Mouse (Mus musculus) cerebellum, postnatal 36 days (tissue): ENCODE measurements around the gene Mon2.
A peak's percentile ranks its signal among the peaks of the same experiment; 100 is the strongest.
"Not testable (repeated sequence)": the region's sequence is repeated elsewhere in the genome, so short reads cannot be mapped to it uniquely, and the experiment has no call there.

ENCODE experiments used
- DNase-seq, 2 experiments: peaks; one replicate each; pipeline ENCODE4 v3.0.0; 2021 to 2022; ENCODE audit warnings: mixed read lengths in 2 of 2

Mon2 gene

GRCm38 (mm10) chr10:122990606-122991005 lies 85.7 kb downstream of the Mon2 start:
- DNase-seq, result no peak

GRCm38 (mm10) chr10:122989916-122990315 lies 86.4 kb downstream of the Mon2 start:
- no peak for DNase-seq

DNA sequence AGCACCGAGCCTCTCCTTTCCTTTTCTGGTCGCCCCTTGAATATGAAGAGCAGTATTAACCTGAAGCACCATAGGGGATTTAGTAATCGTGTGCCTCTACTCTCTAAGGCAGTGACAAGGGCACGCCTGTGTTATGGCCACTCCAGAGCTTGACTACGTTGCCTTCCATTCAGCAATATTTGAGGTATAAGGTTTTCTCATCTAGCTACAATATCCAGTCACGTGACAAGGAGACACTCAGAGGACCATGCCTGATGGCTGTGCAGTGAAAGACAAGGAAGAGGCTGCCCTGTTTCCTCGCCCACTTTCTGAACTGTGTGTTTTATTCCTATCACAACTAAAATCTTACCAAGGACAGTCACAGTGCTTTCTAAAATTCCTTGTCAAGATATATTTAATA lies 87.9 kb downstream of the Mon2 start:
- no peak for DNase-seq

GRCm38 (mm10) chr10:122987671-122988128 lies 88.6 kb downstream of the Mon2 start:
- peak; percentile 33 to 47 for DNase-seq

- peak; percentile 81 to 82 for DNase-seq
Measured at GRCm38 (mm10) chr10:122986320-122987225, 89.7 kb downstream of the Mon2 start.

DNA sequence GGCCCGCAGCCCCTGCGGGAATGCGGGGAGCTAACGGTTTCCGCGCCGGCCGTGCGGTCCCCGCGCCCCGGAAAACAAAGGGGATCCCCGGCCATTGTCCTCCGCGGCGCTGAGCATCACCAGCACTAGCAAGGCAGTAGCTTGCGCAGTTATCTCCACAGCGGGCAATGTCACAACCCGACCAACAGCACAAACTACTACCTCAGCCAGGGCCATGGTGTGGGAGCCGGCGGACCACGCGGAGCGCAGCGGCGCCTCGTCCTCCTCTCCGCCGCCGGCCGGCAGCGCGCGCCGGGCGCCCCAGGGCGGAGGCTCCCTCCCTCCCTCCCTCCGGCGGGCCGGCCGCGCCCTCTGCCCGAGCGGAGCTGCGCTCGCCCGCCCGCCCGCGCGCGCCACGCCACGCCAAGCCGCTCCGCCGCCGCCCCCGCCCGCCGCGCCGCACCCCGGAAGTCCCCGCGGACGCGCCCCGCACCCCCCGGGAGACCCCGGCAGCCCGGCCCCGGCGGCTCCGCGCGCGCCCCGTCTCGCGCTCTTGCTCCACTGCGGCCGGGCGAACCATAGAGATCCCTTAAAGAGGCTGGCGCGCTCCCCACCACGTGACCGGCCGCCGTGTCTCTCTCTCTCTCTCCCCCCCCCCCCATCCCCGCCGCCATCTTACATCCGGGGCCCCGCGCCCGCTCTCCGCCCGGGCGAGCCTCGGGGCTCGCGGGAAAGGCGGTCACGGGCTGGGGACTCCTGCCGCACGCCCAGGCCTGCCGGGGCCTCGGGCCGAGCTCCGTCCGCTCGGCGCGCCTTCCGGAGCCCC lies 90.6 kb downstream of the Mon2 start:
- peak; percentile 81 to 83 for DNase-seq

- no peak for DNase-seq
Measured at GRCm38 (mm10) chr10:122985252-122985514, 91.1 kb downstream of the Mon2 start.

DNA sequence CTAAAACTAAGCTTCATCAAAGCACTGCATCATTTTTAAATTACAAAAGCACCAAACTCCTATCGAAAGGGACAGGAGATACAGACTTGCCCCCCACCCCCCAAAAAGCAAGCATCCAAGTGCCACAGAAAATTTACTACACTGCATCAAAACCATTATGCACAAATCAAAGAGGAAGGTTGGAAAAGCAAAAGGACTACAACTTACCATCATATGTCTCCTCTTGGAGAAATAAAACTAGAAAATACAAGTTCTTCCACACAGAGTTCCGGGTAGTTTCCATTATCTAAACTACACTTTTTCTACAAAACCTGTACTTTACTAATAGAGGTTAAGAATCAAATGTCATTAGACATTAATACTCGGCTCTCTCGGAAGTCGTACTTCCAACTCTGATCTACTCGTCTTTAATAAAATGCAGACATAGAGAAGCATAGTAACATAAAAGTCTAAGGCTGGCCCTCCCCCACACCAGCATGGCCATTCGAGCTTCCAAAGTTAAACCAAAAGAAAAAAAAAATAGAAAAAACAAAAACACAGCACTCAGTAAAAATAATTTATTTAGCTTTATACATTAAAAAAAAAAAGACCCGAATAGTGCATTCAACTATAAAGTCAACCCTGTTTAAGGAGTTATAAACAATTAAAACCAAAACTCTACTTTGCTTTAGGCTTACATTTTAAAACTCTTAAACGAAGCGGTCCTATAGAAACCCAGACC lies 91.6 kb downstream of the Mon2 start:
- DNase-seq, result no peak

GRCm38 (mm10) chr10:122983579-122984530 lies 92.5 kb downstream of the Mon2 start:
- no peak for DNase-seq

DNA sequence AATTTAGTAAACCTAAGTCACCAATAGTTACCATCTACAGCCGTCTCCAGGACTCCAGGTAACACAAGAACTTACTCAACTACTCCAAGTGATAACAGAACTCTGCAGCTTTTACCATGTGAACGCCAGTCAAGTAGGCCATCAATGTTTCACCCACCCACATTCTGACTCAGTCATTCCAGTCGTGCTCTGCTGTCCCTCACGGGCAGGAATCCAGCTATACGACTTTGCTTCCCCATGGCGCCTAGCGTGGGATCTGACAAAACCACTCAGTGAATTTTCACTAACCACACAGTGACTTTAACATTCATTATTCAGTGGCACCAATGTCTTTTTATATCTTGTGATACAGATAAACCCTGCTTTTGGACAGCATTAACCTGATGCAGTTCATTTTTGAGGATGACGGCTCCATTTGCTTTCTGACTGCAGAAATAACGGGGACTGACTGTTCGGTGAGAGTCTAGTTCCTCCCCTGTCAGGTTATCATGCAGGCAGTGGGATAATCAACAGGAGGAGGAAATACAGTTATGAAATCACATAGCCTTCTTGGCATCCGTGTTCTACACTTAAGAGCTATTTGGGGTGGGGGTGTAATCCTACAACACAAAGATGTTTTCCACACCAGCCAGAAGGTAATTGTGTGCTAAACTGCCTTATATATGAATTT lies 93.3 kb downstream of the Mon2 start:
- DNase-seq, result no peak

GRCm38 (mm10) chr10:122980123-122980522 lies 96.2 kb downstream of the Mon2 start:
- DNase-seq, result no peak

- DNase-seq, result no peak
Measured at GRCm38 (mm10) chr10:122979356-122979755, 96.9 kb downstream of the Mon2 start.

DNA sequence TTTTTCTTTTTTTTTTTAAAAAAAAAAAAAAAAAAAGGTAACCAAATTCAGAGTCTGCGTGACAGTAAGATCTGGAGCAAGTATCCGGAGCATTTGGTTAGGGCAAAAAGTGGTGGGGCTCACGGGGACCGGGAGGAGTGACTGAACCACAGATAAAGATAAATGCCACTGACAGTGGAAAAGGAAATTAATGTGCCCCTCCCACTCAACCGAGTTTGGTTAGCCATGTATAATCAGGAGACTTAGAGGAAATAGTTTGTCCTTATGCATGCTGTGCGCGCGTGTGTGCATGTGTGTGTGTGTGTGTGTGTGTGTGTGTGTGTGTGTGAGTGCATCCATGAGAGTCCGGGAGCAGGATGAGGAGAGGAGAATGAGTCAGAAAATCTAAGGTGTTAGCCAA lies 100.3 kb downstream of the Mon2 start:
- no peak for DNase-seq

- DNase-seq, result no peak
Measured at GRCm38 (mm10) chr10:122973241-122973640, 103.1 kb downstream of the Mon2 start.

DNA sequence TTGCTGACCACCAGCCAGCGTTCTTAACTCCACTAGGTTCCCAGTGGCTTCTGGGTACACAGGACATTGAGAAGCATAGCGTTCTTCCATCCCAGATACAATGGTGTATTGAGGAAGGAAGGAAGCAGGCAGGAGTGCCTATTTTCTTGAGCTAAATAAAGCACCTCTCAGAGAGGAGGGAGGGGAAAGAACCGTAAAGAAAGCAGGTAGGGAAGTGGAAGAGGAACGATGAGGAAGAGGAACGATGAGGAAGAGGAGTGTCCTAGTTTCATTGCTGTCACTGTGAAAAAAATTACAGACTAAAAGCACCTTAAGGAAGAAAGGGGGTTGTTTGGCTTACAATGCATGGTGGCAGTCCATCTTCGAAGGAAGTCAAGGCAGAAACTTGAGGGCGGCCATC lies 106.1 kb downstream of the Mon2 start:
- no peak for DNase-seq

DNA sequence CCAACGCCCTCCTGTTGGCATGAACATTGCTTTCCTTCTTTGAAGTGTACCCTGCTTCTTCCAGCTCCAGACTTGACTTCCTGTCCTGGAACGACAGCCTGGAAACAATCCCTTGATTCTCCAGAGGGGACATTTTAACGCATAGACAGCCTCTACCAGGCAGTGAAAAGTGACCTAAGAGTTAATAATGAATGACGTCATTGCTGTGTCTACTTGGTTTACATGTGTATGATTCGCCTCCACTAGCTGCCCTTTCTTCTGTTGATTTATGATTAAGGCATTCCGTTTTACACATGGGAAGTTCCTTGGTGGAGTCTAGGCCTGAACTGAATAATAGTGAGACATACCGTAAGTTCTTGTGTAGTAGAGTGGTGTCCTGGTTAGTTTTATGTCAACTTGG lies 109.9 kb downstream of the Mon2 start:
- no peak for DNase-seq

DNA sequence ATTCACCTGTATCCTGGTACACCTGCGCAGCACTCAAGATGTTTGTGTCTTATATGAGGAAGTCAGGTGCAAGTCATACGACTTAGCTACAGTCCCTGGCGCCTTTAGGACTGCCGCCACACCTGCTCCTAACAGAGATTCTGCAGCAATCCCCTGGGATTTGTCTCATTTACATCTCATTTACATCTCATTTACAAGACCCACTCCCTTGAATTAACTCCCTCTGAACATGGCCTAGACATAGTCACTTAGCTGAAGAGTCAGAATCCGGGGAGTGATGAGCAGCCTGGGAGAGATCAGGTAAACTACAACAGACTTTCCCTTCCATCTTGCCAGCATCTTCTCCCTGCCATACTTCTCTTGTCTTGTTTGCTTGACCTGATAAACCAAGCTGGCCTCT lies 110.7 kb downstream of the Mon2 start:
- DNase-seq, result not testable (repeated sequence)

- no peak for DNase-seq
Measured at GRCm38 (mm10) chr10:122964241-122964636, 112.1 kb downstream of the Mon2 start.

GRCm38 (mm10) chr10:122963463-122964240 lies 112.7 kb downstream of the Mon2 start:
- DNase-seq, result no peak

- no peak for DNase-seq
Measured at GRCm38 (mm10) chr10:122962651-122963050, 113.7 kb downstream of the Mon2 start.

- no peak for DNase-seq
Measured at GRCm38 (mm10) chr10:122961494-122961893, 114.8 kb downstream of the Mon2 start.
